Mouse (Mus musculus) urinary bladder, postnatal 25 days (tissue): ENCODE measurements at regions not wholly inside any gene's neighbourhood (a gene's known extent, or its start where the extent isn't known, plus 50 kb on each side); places are given as distances from the start of the nearest gene placed in this dataset.
"Not testable (repeated sequence)": the region's sequence is repeated elsewhere in the genome, so short reads cannot be mapped to it uniquely, and the experiment has no call there.

ENCODE experiments used
- DNase-seq: peaks from one replicate; pipeline ENCODE4 v3.0.0; 2022; ENCODE audit warnings: low spot score

DNA sequence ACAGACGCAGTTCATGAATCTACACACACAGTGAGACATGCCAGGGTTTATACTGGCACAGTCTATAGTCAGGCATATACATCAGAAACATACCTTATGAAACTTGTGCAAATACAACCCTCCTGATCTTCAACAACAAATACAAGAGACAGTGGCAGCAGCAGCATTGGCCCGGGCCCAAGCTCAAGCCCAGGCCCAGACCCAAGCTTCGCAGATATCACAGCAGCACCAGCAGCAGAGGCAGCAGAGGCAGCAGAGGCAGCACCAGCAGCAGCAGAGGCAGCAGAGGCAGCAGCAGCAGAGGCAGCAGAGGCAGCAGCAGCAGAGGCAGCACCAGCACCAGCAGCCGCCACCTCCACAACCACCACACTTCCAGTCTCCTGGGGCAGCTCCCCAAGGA lies 80.0 kb downstream of the Samd9l start:
- no peak for DNase-seq

DNA sequence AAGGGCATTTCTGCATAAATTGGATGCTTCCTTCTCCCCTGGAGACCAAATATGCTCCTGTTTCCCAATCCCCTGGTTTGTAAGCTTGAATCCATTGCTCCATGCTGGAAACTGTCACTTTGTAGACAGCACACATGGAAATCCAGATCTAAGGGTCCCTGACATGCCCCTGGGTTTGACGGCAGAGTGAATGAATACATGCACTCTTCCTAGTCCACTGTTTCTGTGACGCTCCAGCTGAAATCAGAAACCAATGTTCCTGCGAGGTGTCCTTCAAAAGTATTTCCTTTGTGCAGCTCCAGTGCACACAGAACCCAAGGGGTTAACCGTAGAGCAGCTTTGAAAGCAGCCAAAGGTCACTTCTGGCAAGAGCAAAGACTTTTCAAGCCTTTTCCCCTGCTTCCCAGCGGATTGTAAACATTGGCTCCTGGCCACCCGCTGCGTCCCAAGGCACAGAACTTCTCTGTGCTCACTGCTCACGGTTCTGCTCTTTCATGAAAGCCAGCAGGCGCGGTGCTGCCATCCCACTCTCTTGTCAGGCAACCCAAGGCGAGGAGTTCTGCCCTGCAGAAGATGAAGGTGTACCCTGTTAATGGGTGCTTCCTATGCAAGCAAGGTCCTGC lies 91.7 kb downstream of the Samd9l start:
- DNase-seq = peak; percentile 4

DNA sequence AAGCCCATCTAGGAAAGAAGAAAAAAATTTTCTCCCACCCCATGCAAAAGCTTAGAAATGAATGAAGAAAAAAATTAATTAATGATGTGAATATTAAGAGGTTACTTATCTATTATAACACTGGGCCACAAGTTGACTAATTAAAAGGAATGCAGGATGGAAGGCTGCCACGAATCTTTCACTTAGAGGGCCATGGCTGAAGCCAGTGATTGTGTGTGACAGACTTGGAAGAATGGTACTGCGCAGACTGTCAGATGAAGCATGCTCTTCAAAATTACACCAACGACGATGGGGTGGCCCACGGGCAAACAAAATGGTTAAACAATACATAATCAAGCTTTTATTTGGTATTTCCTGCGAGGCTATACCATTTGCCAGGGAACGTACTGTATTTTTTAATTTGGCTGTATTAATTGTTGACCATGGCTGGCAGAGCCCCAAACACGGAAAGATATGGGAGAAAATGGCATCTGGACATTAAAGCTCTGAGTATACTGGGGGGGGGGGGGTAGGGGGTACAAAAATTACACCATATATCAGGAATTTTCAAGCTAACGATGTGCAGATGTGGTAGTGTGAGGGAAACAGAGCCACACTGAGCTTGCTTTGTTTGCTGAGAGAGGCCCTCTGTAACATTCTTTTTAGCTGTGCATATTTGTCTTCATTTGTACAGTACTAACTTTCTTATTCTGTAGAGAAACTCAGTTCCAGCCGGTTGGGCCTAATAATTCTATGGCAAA lies 94.3 kb downstream of the Samd9l start:
- DNase-seq = not testable (repeated sequence)

DNA sequence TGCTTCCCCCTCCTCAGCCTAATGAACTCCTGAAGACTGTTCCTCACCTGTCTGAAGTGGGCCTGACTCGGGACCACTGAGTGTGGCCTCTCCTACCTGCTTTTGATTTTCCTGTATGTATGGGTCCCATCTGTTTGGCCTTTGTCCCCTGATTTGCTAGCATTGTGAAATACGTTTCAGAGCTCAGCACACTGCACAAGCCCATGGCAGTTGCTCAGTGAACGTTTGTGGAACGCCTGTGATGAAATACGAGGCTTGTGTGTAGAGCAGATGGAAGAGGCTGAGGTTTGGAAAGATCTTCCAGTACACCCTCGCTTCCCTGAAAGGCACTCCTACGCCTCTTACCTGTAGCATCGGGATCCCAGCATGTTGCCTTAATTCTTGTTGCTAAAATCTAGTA lies 106.1 kb downstream of the Samd9l start:
- not testable (repeated sequence) for DNase-seq

DNA sequence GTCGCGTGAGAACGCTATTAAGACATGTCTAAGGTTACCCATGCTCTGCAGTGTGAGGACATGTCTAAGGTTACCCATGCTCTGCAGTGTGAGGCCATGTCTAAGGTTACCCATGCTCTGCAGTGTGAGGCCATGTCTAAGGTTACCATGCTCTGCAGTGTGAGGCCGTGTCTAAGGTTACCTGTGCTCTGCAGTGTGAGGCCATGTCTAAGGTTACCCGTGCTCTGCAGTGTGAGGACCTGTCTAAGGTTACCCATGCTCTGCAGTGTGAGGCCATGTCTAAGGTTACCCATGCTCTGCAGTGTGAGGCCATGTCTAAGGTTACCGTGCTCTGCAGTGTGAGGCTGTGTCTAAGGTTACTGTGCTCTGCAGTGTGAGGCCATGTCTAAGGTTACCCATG lies 107.4 kb downstream of the Samd9l start:
- not testable (repeated sequence) for DNase-seq

DNA sequence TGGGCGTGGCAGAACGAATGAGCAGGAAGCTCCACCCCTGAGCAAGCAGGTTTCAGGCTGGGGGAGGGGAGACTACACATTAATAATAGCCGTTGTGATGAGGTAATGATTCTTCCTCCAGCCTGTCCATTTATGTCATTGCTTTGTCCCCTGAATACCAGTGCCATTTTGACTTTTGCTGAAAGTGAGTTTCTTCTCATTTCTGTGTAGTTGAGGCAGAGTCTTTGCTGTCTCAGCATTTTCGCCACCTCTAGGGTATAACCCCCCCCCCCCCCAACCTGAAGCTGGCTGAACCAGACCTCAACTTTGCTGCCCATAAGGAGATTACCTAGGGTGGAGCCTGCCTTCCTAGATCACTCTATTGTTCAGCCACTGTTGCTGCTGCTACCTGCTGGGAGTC lies 130.6 kb downstream of the Samd9l start:
- DNase-seq = not testable (repeated sequence)

DNA sequence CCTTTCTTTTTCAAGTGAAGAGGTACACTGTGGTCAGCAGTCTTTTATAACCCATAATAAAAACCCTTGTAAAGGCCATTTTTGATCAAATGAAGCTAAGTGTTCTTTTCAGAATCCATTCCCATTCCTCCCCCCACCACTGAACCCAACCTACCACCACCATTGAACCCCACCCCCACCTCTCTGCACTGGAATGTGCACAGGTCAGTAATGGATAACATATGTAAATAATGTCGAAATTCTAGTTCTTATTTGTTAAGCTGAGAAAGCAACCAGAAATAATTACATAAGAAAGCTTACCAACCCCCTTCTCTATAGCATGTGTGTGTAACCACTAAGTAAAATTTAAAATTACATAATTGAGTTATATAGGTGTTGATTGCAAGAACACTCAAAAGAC lies 133.9 kb downstream of the Samd9l start:
- DNase-seq = not testable (repeated sequence)
